Mouse (Mus musculus) hindbrain, embryonic 12.5 days (tissue): ENCODE results near the gene Stum. TPM values are rescaled to one million over a fixed set of nuclear protein-coding genes. Genes with fewer than 3 reads are reported as not detected.
A peak's percentile ranks its signal among the peaks of the same experiment; 100 is the strongest.

Experiments used
- ATAC-seq: fragments of 200-750 bp; cut with Nextera tagmentation; 2 replicates; pipeline ENCODE4 v1.8.0; 2017; ENCODE audit warnings: moderate TSS enrichment; ENCODE audit not compliant: low FRiP score
- H3K27ac ChIP-seq: fragments of 300-500 bp; sonication (generic); 2 replicates; pipeline ENCODE4 v1.5.1; 2016; ENCODE audit warnings: mild to moderate bottlenecking
- H3K27me3 ChIP-seq: fragments of 300-500 bp; sonication (generic); 2 replicates; pipeline ENCODE4 v1.6.1; 2016; ENCODE audit warnings: mild to moderate bottlenecking
- H3K36me3 ChIP-seq: fragments of 300-500 bp; sonication (generic); 2 replicates; pipeline ENCODE4 v1.6.1; 2016; ENCODE audit warnings: mild to moderate bottlenecking
- H3K4me1 ChIP-seq: fragments of 300-500 bp; sonication (generic); 2 replicates; pipeline ENCODE4 v1.6.1; 2016
- H3K4me2 ChIP-seq: fragments of 300-500 bp; sonication (generic); replicated peaks from 2 replicates; pipeline ENCODE4 v1.6.1; 2016; ENCODE audit warnings: mild to moderate bottlenecking
- H3K4me3 ChIP-seq: fragments of 300-500 bp; sonication (generic); 2 replicates; pipeline ENCODE4 v1.5.1; 2016; ENCODE audit warnings: mild to moderate bottlenecking
- H3K9ac ChIP-seq: fragments of 300-500 bp; sonication (generic); 2 replicates; pipeline ENCODE4 v1.6.1; 2016; ENCODE audit warnings: mild to moderate bottlenecking, moderate library complexity
- H3K9me3 ChIP-seq: fragments of 300-500 bp; sonication (generic); replicated peaks from 2 replicates; pipeline ENCODE4 v1.6.1; 2016; ENCODE audit warnings: mild to moderate bottlenecking
- WGBS: fragments of 180-500 bp; shearing (Covaris S2); methylation state at CpG from one replicate; pipeline ENCODE4 v1.1.7; 2016; 5-methylcytosine and 5-hydroxymethylcytosine counted together
- polyA plus RNA-seq: library from polyadenylated mRNA; unstranded; fragments of >200 nt; fragmentation: Nextera tagmentation; extraction: Ambion mirVana; gene quantifications from 2 replicates; pipeline ENCODE4 v1.2.1, GENCODE M21; 2016

Gene Stum
- polyA plus RNA-seq, 1 experiment from 2014 or later = 1.7 TPM

DNA sequence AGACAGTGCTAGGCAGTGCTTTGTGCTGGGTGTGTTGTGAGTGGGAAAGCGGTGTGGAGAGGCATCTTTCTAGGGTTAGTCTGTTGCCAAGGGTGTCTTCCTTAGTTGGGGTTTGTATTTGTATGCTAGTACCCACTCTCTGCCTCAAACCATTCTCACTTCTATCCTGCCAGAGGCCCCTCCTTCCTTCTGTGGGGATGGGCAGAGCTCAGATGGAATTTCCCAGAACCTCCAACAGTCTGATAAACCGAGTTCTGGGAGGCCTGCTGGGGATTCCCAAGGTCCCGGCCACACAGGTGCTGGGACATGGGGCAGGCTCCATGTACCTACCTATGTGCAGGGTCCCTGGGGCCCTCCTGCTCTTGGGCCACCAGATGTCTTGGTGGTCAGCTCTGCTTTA, 59.4 kb downstream of the Stum start:
- no peaks in the 10 kb centered on the region for H3K36me3 ChIP-seq
- no peak overlapping the region for H3K4me2 ChIP-seq
- no peaks in the 10 kb centered on the region for H3K9me3 ChIP-seq
- H3K4me3 ChIP-seq = no peak overlapping the region
- no peak overlapping the region for H3K9ac ChIP-seq
- H3K27ac ChIP-seq = no peak overlapping the region
- peaks cover 17% of the 10 kb centered on the region for H3K4me1 ChIP-seq
- no peak for ATAC-seq
- WGBS = 75% methylated on average over 3 of the region's 3 CpGs
- H3K27me3 ChIP-seq = no peaks in the 10 kb centered on the region

- H3K4me3 ChIP-seq = no peak overlapping the region
- no peak overlapping the region for H3K4me2 ChIP-seq
- H3K9ac ChIP-seq = no peak overlapping the region
- no peaks in the 10 kb centered on the region for H3K9me3 ChIP-seq
- no peaks in the 10 kb centered on the region for H3K27me3 ChIP-seq
- no peak overlapping the region for H3K27ac ChIP-seq
- 0 out of 2 replicates have a peak, but pooled peaks cover 3% of the 10 kb centered on the region for H3K36me3 ChIP-seq
- ATAC-seq = no peak
- H3K4me1 ChIP-seq = peaks cover 17% of the 10 kb centered on the region
- WGBS = 53% methylated on average over 16 of the region's 16 CpGs
These were observed 60.2 kb downstream of the Stum start for GRCm38 (mm10) chr1:180423008-180423639.

DNA sequence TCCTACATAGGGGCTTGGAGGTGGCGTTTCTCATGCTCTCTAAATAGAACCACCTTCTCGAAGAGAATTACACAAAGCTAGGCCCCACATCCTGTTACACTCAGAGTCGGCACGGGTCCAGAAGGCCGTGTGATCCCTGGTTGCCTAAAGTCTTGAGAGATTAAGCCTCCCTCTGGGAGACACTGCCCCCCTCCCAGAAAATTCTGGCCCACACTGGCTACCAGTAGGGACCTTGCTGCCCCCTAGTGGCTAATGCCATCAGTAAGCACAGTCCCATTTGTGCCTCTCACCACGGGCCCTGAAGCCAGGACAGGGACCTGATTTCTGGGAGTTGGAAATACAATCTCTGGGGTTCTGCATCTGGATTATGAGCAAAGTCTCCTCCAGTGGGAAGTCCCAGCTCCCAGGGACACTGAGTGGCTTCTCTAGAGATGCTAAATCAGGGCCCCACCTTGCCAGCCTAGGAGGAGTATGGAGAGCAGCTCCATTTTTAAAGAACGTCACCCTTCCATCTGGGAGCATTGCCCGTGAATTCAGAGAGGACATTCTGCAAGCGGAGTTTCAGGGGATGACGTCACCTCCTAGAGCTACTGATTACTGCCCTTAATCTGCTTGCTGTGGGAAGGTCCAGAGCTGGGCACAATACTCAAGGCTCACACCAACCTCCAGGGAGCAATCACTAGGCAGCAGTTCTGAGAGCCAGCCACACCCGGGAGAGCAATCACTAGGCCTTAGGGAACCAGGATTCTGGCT, 61.1 kb downstream of the Stum start:
- WGBS = 35% methylated on average over 11 of the region's 11 CpGs
- Histone ChIP-seq H3K4me3 (no peak overlapping the region), H3K36me3 (0 out of 2 replicates have a peak, but pooled peaks cover 4% of the 10 kb centered on the region), H3K9ac (no peak overlapping the region), H3K9me3 (no peaks in the 10 kb centered on the region), H3K27ac (no peak overlapping the region), H3K27me3 (no peaks in the 10 kb centered on the region), H3K4me2 (no peak overlapping the region), H3K4me1 (peaks cover 17% of the 10 kb centered on the region)
- no peak for ATAC-seq

GRCm38 (mm10) chr1:180421165-180421909, 62.0 kb downstream of the Stum start:
- no peak overlapping the region for H3K9ac ChIP-seq
- no peak overlapping the region for H3K27ac ChIP-seq
- peak; percentile 23; the same call in 1 of the 2 replicates for ATAC-seq

GRCm38 (mm10) chr1:180420496-180421164, 62.7 kb downstream of the Stum start:
- no peak overlapping the region for H3K4me3 ChIP-seq
- no peak overlapping the region for H3K27ac ChIP-seq
- H3K9ac ChIP-seq = no peak overlapping the region
- H3K36me3 ChIP-seq = 0 out of 2 replicates have a peak, but pooled peaks cover 4% of the 10 kb centered on the region
- WGBS = 29% methylated on average over 8 of the region's 8 CpGs
- peak; percentile 77 for ATAC-seq
- peaks cover 17% of the 10 kb centered on the region for H3K4me1 ChIP-seq
- H3K9me3 ChIP-seq = no peaks in the 10 kb centered on the region
- H3K27me3 ChIP-seq = no peaks in the 10 kb centered on the region
- H3K4me2 ChIP-seq = peak overlapping the region; percentile 13; the same call in 1 of the 2 replicates

More at GRCm38 (mm10) chr1:180421165-180421909, 62.0 kb downstream of the Stum start:
- WGBS = 58% methylated on average over 25 of the region's 25 CpGs
- Histone ChIP-seq H3K4me3 (no peak overlapping the region), H3K4me1 (peaks cover 17% of the 10 kb centered on the region), H3K27me3 (no peaks in the 10 kb centered on the region), H3K4me2 (peak overlapping the region; percentile 13; the same call in 1 of the 2 replicates), H3K36me3 (0 out of 2 replicates have a peak, but pooled peaks cover 4% of the 10 kb centered on the region), H3K9me3 (no peaks in the 10 kb centered on the region)

GRCm38 (mm10) chr1:180419059-180419458, 64.2 kb downstream of the Stum start:
- Histone ChIP-seq H3K4me2 (no peak overlapping the region), H3K9ac (no peak overlapping the region), H3K27me3 (no peaks in the 10 kb centered on the region), H3K36me3 (0 out of 2 replicates have a peak, but pooled peaks cover 4% of the 10 kb centered on the region), H3K4me1 (peaks cover 17% of the 10 kb centered on the region), H3K4me3 (no peak overlapping the region), H3K27ac (no peak overlapping the region), H3K9me3 (no peaks in the 10 kb centered on the region)
- ATAC-seq = no peak
- WGBS = 94% methylated on average over 2 of the region's 2 CpGs

DNA sequence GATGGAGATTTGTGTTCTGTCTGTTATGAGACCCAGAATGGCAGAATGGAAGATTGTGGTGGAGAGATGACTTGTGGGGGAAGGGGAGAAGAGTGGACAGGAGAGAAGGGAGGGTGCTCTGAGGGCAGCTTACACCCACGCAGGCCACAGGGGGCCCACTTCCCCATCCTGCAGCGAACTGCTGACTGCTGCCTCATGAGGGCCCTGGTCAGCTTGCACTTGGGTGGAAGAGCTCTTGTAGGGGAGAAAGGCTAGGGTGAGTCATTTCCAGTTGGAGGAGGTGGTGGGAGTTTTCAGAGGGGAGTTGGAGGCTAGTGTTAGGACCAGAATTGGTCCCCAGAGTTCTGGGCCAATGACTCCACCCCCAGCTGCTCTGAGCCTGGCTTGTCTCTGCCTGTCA, 66.2 kb downstream of the Stum start:
- Histone ChIP-seq H3K36me3 (0 out of 2 replicates have a peak, but pooled peaks cover 4% of the 10 kb centered on the region), H3K4me2 (no peak overlapping the region), H3K4me3 (no peak overlapping the region), H3K27me3 (no peaks in the 10 kb centered on the region), H3K27ac (no peak overlapping the region), H3K4me1 (peaks cover 17% of the 10 kb centered on the region), H3K9ac (no peak overlapping the region), H3K9me3 (no peaks in the 10 kb centered on the region)
- WGBS = 65% methylated on average over 2 of the region's 2 CpGs
- no peak for ATAC-seq

GRCm38 (mm10) chr1:180415836-180416235, 67.5 kb downstream of the Stum start:
- Histone ChIP-seq H3K9me3 (no peaks in the 10 kb centered on the region), H3K27me3 (no peaks in the 10 kb centered on the region), H3K4me2 (no peak overlapping the region), H3K4me3 (no peak overlapping the region), H3K4me1 (peaks cover 7% of the 10 kb centered on the region), H3K36me3 (0 out of 2 replicates have a peak, but pooled peaks cover 4% of the 10 kb centered on the region), H3K27ac (no peak overlapping the region), H3K9ac (no peak overlapping the region)
- no peak for ATAC-seq
- 84% methylated on average over 7 of the region's 7 CpGs for whole genome bisulfite sequencing

- H3K4me1 ChIP-seq = no peaks in the 10 kb centered on the region
- no peak overlapping the region for H3K27ac ChIP-seq
- H3K4me3 ChIP-seq = no peak overlapping the region
- no peak overlapping the region for H3K9ac ChIP-seq
- H3K36me3 ChIP-seq = 0 out of 2 replicates have a peak, but pooled peaks cover 4% of the 10 kb centered on the region
- no peak for ATAC-seq
- H3K4me2 ChIP-seq = no peak overlapping the region
- H3K27me3 ChIP-seq = no peaks in the 10 kb centered on the region
- no peaks in the 10 kb centered on the region for H3K9me3 ChIP-seq
- 61% methylated on average over 4 of the region's 4 CpGs for WGBS
These were observed 68.2 kb downstream of the Stum start for GRCm38 (mm10) chr1:180415064-180415463.

DNA sequence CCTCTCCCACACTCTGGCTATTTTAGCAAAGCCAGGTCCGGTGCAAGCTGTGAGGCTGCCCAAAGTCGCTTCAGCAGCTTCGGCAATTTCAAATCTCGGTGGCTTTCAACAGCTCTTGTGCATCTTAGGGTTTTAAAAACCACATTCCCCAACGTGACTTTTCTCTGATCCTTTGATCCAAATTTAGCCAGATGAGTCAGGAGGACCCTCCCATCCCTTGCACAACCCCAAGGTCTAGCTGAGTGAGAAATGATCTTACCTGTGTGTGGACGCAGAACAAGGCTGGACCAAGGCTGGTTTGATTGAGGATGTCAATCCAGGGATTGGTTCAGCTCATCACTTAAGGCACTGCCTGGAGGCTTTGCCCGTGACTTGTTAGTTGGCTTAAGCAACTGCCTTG, 73.0 kb downstream of the Stum start:
- Histone ChIP-seq H3K4me2 (no peak overlapping the region), H3K27ac (no peak overlapping the region), H3K9ac (no peak overlapping the region), H3K4me1 (peaks cover 4% of the 10 kb centered on the region; the same call in 1 of the 2 replicates), H3K4me3 (no peak overlapping the region), H3K36me3 (no peaks in the 10 kb centered on the region), H3K27me3 (no peaks in the 10 kb centered on the region), H3K9me3 (no peaks in the 10 kb centered on the region)
- no peak for ATAC-seq
- WGBS = 75% methylated on average over 7 of the region's 7 CpGs

DNA sequence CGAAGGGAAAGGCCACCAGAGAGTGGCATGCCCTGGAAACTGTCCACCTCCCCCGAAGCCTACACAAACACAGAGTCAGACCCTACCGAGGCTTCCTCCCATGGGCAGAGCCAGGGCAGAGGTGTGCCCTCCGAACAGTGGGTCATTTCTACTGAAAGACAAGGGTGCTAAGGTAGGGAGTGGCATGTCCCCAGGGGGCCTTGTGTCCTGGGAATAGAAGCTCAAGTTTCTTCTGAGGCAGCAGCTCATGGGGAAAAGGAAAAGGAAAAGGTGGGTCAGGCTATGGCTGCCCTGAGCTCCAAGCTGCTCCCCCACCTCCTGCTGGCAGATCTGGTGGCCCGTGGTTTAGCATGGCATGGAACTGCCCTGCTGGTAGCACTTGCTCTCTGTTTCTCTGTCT, 73.5 kb downstream of the Stum start:
- 68% methylated on average over 5 of the region's 5 CpGs for WGBS
- Histone ChIP-seq H3K27ac (no peak overlapping the region), H3K27me3 (no peaks in the 10 kb centered on the region), H3K4me3 (no peak overlapping the region), H3K9ac (no peak overlapping the region), H3K36me3 (no peaks in the 10 kb centered on the region), H3K4me2 (no peak overlapping the region), H3K9me3 (no peaks in the 10 kb centered on the region), H3K4me1 (peaks cover 4% of the 10 kb centered on the region; the same call in 1 of the 2 replicates)
- ATAC-seq = no peak

- WGBS = 65% methylated on average over 9 of the region's 9 CpGs
- H3K4me3 ChIP-seq = no peak overlapping the region
- no peaks in the 10 kb centered on the region for H3K36me3 ChIP-seq
- peaks cover 12% of the 10 kb centered on the region for H3K4me1 ChIP-seq
- ATAC-seq = no peak
- no peak overlapping the region for H3K27ac ChIP-seq
- H3K27me3 ChIP-seq = no peaks in the 10 kb centered on the region
- no peak overlapping the region for H3K9ac ChIP-seq
- no peaks in the 10 kb centered on the region for H3K9me3 ChIP-seq
- no peak overlapping the region for H3K4me2 ChIP-seq
These were observed 74.5 kb downstream of the Stum start for GRCm38 (mm10) chr1:180408832-180409231.
